Mouse (Mus musculus) stomach, embryonic 14.5 days (tissue): Measurements from ENCODE around the gene Tent5a. TPM values are rescaled to one million over a fixed set of nuclear protein-coding genes. Genes with fewer than 3 reads are reported as not detected.

Source experiments
- ATAC-seq: fragments of 200-750 bp; cut with Nextera tagmentation; 2 replicates; pipeline ENCODE4 v1.8.0; 2017; ENCODE audit warnings: low read depth, moderate TSS enrichment; ENCODE audit not compliant: insufficient number of reproducible peaks, insufficient read depth, low FRiP score
- H3K27ac ChIP-seq: fragments of 300-500 bp; sonication (generic); 2 replicates; pipeline ENCODE4 v1.5.1; 2014; ENCODE audit warnings: mild to moderate bottlenecking, low read length, moderate library complexity, mixed read lengths
- H3K27me3 ChIP-seq: fragments of 300-500 bp; sonication (generic); 2 replicates; pipeline ENCODE4 v1.6.1; 2014; ENCODE audit warnings: low read length, control low read depth, mixed read lengths; ENCODE audit not compliant: control insufficient read depth, insufficient read depth
- H3K36me3 ChIP-seq: fragments of 300-500 bp; sonication (generic); 2 replicates; pipeline ENCODE4 v1.6.1; 2014; ENCODE audit warnings: mild to moderate bottlenecking, control low read depth, low read length, moderate library complexity, mixed read lengths; ENCODE audit not compliant: control insufficient read depth, insufficient read depth
- H3K4me1 ChIP-seq: fragments of 300-500 bp; sonication (generic); 2 replicates; pipeline ENCODE4 v1.6.1; 2014; ENCODE audit warnings: low read length, control low read depth, mixed read lengths; ENCODE audit not compliant: control insufficient read depth, insufficient read depth
- H3K4me2 ChIP-seq: fragments of 300-500 bp; sonication (generic); replicated peaks from 2 replicates; pipeline ENCODE4 v1.6.1; 2014; ENCODE audit warnings: low read depth, low read length, control low read depth
- H3K4me3 ChIP-seq: fragments of 300-500 bp; sonication (generic); 2 replicates; pipeline ENCODE4 v1.5.1; 2014; ENCODE audit warnings: low read depth, low read length, control low read depth
- H3K9ac ChIP-seq: fragments of 300-500 bp; sonication (generic); replicated peaks from 2 replicates; pipeline ENCODE4 v1.6.1; 2014; ENCODE audit warnings: low read depth, mild to moderate bottlenecking, control low read depth, low read length, moderate library complexity, mixed read lengths
- H3K9me3 ChIP-seq: fragments of 300-500 bp; sonication (generic); 2 replicates; pipeline ENCODE4 v1.6.1; 2016; ENCODE audit warnings: low read depth, low read length, control low read depth; ENCODE audit not compliant: control insufficient read depth
- WGBS: fragments of 180-500 bp; shearing (Covaris S2); extraction: QIAGEN DNeasy Blood & Tissue Kit; methylation state at CpG from one replicate; pipeline ENCODE4 v1.1.7; 2014; 5-methylcytosine and 5-hydroxymethylcytosine counted together
- polyA plus RNA-seq: library from polyadenylated mRNA; unstranded; fragments of >200 nt; fragmentation: Nextera tagmentation; extraction: Ambion mirVana; gene quantifications from 2 replicates; pipeline ENCODE4 v1.2.1, GENCODE M21; 2014

Tent5a gene
- polyA plus RNA-seq, 1 experiment from 2014 or later, result 27.8 TPM

DNA sequence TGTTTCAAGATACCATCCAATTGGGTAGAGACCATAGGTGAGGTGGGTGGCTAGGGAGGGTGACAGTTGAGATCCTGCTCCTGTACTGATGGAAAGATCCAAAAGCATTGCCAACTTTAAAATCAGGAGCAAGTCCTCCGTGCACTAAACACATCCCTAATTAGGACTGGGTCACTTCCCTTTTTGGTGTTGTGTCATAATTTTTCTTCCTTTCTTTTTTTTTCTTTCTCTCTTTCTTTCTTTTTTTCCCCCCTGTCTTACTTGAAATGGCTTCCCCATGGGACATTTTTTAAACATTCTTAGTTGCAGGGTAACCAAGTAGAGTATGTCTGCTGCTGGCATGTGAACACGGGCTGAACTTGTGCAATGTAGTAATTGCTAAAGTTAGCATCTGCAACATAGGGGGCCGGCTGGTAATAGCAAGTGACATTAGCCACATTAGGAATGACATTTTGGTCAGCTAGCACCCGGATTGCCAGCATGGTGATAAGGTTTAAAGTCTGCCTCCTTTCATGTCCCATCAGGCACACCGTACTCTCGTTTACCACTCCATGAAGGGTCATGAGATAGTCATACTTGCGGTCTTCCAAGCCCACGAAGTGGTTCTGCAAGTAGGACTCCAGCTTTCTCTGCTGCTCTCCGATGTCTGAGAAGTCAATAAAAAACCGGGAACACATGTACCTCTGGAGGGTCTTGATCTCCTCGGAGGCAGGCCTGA, 2.8 kb downstream of the Tent5a start:
- Histone ChIP-seq H3K9me3 (no peaks in the 10 kb centered on the region), H3K4me3 (peak overlapping the region; percentile 79), H3K4me2 (peak overlapping the region; percentile 72), H3K9ac (no peak overlapping the region), H3K4me1 (no peaks in the 10 kb centered on the region), H3K36me3 (no peaks in the 10 kb centered on the region), H3K27ac (no peak overlapping the region), H3K27me3 (no peaks in the 10 kb centered on the region)
- 76% methylated on average over 11 of the region's 11 CpGs for WGBS
- no peak for ATAC-seq

DNA sequence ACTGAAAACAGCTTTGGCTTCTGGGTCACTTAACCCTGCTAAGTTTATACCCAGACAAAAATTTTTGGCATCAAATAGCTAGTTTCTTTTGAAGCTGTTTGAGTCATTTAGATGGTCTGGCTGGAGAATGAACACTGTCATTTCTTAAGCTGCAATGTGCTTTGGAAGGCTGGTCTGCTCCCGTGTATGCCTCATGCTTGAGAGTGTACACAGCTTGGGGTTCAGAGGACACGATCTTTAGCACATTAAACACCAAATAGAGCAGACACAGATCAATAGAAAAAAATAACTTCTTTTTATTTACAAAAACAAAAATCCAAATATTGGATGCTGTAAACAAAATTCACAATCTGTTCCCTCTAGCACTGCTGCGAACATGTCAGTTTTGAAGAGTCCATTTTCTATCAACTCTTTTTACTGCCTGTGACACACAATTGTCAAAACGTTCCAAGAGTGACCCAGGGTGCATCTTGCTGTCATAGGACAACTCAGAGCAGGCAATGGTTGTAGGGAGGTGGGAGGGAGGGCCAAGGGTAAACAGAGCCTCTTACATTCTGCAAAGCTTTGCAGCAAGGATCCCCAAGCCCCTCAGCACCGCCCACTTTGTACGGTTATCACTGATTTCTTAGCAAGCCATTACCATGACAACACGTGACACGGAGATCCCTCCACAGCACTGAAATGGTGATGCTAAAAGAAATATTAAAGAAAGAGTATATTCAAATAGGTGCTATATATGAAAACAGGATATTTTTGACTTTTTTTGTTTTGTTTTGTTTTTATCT, 6.8 kb downstream of the Tent5a start:
- Histone ChIP-seq H3K36me3 (no peaks in the 10 kb centered on the region), H3K4me2 (no peak overlapping the region), H3K9me3 (no peaks in the 10 kb centered on the region), H3K4me1 (no peaks in the 10 kb centered on the region), H3K9ac (no peak overlapping the region), H3K4me3 (no peak overlapping the region), H3K27me3 (no peaks in the 10 kb centered on the region), H3K27ac (no peak overlapping the region)
- ATAC-seq, result no peak
- WGBS, result 69% methylated on average over 8 of the region's 8 CpGs

DNA sequence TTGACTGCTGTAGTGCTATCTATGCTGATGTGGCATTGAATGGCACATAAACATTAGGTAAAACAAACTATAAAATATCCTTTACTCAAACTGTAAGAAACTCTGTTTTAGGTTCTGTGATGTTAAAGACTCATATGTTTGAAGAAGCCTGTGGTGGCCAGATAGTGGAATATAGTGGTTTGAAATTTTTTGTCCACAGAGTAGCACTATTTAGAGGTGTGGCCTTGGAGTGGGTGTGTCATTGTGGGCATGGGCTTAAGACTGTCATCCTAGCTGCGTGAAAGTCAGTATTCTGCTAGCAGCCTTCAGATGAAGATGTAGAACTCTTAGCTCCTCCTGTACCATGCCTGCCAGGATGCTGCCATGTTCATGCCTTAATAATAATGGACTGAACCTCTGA, 11.0 kb downstream of the Tent5a start:
- H3K9me3 ChIP-seq, result no peaks in the 10 kb centered on the region
- H3K4me3 ChIP-seq, result no peak overlapping the region
- no peak overlapping the region for H3K27ac ChIP-seq
- H3K4me1 ChIP-seq, result no peaks in the 10 kb centered on the region
- H3K4me2 ChIP-seq, result no peak overlapping the region
- no peaks in the 10 kb centered on the region for H3K27me3 ChIP-seq
- H3K36me3 ChIP-seq, result no peaks in the 10 kb centered on the region
- ATAC-seq, result no peak
- no peak overlapping the region for H3K9ac ChIP-seq
- WGBS, result 33% methylated on average over 1 of the region's 1 CpGs

DNA sequence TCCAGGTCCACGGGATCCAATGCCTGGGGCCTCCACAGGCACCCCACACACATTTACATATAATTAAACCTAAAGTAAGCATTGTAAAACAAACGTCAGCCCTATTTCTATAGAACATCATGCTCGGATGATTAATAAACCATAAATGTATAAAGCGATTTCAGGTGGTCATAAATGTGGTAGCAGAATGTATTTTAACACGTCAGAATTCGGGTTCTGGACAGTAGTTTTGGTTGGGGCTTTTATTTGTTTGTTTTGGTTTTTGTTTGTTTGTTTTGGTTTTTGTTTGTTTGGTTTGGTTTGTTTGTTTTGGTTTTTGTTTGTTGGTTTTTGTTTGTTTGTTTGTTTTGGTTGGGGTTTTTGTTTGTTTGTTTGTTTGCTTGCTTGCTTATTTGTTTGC, 14.7 kb downstream of the Tent5a start, which contains the start of gene Gm11114:
Gm11114 (plus strand) TSS at position 301 of the 400 bp plus-strand sequence.
- 90% methylated on average over 6 of the region's 6 CpGs for WGBS
- Histone ChIP-seq H3K4me3 (no peak within 1 kb of the TSS), H3K4me2 (no peak within 1 kb of the TSS), H3K4me1 (no peaks in the 10 kb centered on the region), H3K27me3 (no peaks in the 10 kb centered on the region), H3K27ac (no peak within 1 kb of the TSS), H3K36me3 (no peaks in the 10 kb centered on the region), H3K9me3 (no peaks in the 10 kb centered on the region), H3K9ac (no peak within 1 kb of the TSS)
- no peak for ATAC-seq

DNA sequence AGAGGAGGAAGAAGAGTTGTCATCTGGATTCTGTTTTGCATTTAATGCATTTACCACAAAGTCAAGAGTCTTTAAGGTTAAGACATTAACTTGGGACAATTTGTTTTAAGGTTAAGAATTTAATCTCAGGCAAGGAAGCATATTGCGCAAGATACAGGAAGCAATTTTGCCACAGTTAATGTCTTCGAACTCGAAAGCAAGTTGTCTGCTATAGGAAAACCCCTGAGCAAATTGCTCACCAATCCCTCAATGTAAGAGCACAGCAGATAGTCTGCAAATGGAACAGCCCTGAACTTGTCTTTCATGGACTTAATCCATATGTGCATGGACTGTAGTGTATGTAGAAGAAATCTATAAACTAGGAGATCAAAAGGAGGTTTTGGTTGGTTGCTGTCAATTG, 23.8 kb downstream of the Tent5a start:
- no peak for ATAC-seq
- Histone ChIP-seq H3K4me2 (no peak overlapping the region), H3K36me3 (no peaks in the 10 kb centered on the region), H3K9me3 (no peaks in the 10 kb centered on the region), H3K4me1 (no peaks in the 10 kb centered on the region), H3K9ac (no peak overlapping the region), H3K27me3 (no peaks in the 10 kb centered on the region), H3K4me3 (no peak overlapping the region), H3K27ac (no peak overlapping the region)
- WGBS, result 78% methylated on average over 3 of the region's 3 CpGs

DNA sequence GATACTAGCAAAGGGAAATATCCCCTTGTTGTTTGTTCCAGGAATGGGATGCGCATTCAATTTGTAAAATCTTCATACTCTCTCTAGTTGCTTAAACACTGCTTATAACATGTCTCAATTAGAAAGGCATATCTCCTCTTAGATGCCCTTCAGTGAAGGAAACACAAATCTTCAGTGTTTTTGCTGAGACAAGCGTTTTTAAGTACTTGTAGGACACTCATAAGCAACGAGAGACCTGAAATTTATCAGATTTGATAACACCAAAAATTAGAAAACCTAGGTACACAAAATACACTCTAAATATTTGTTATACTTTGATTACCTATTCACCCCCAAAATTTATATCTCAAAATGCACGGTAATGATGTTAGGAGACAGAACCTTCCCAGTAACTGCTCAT, 24.3 kb downstream of the Tent5a start:
- WGBS, result 80% methylated on average over 4 of the region's 4 CpGs
- no peaks in the 10 kb centered on the region for H3K4me1 ChIP-seq
- H3K27me3 ChIP-seq, result no peaks in the 10 kb centered on the region
- no peak overlapping the region for H3K27ac ChIP-seq
- H3K9me3 ChIP-seq, result no peaks in the 10 kb centered on the region
- H3K9ac ChIP-seq, result no peak overlapping the region
- H3K36me3 ChIP-seq, result no peaks in the 10 kb centered on the region
- no peak overlapping the region for H3K4me3 ChIP-seq
- no peak overlapping the region for H3K4me2 ChIP-seq
- no peak for ATAC-seq

DNA sequence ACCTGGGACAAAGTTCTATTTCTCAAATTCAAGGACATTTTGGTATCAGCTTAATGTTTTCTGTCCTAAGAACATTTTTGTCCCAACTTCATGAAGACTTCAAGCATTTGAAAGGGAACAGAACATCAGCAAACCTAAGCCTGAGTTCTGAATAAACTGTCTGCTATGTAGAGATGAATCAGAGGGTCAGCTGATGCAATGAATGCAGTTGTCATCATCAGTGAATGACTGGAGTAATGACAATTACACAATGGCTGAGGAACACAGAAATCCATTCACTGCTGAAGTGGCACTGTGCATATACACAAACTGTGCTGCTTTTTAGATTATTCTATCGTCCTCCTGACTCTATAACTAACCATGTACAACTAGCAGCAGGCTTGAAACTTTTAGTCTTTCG, 53.0 kb downstream of the Tent5a start:
- Histone ChIP-seq H3K9me3 (no peaks in the 10 kb centered on the region), H3K9ac (no peak overlapping the region), H3K36me3 (no peaks in the 10 kb centered on the region), H3K4me2 (no peak overlapping the region), H3K4me1 (no peaks in the 10 kb centered on the region), H3K27me3 (no peaks in the 10 kb centered on the region), H3K4me3 (no peak overlapping the region), H3K27ac (no peak overlapping the region)
- 82% methylated on average over 2 of the region's 2 CpGs for WGBS
- no peak for ATAC-seq
